Mouse (Mus musculus): ENCODE measurements around the gene Gm11214. TPM values are rescaled to one million over a fixed set of nuclear protein-coding genes. Genes with fewer than 3 reads are reported as not detected.

Gene Gm11214
- total and polyA plus RNA-seq, 3 experiments = 0.67 TPM; not detected in 2

GRCm38 (mm10) chr4:63692351-63692750 is 29.2 kb upstream of the Gm11214 start:
- dilution Hi-C loops (cut with MboI; ENCODE audit: extremely low pct_ligation_motif_present, extremely low pct_unique_long_range_greater_than_20kb, low sequenced_read_pairs) = no loop called here
- TF ChIP-seq RAD21 (IDR thresholded peaks at IDR 0.05; ENCODE audit: low read depth, low read length) = no peak
- no peak for TF ChIP-seq IRF4 (IDR thresholded peaks at IDR 0.05; ENCODE audit: low read depth, low read length)

GRCm38 (mm10) chr4:63687429-63687828 is 24.2 kb upstream of the Gm11214 start:
- no peaks in the 10 kb centered on the region for H3K27me3 ChIP-seq (replicated peaks)
- no peaks in the 10 kb centered on the region for H3K79me2 ChIP-seq (replicated peaks; ENCODE audit: control insufficient read depth, extremely low read depth, insufficient read depth, poor library complexity, severe bottlenecking)
- H3K27ac ChIP-seq (ENCODE audit: insufficient read depth, low read depth) = no peak overlapping the region
- H3K4me3 ChIP-seq (replicated peaks in 1 of 3; ENCODE audit: low read depth in 2 of 3, low read length in 2 of 3, poor library complexity in 1 of 3) = no peak overlapping the region
- H3K4me2 ChIP-seq (ENCODE audit: insufficient read depth, low read depth, poor library complexity, severe bottlenecking) = no peak overlapping the region
- TF ChIP-seq MAX (IDR thresholded peaks at IDR 0.05; ENCODE audit: low read length) (no peak), CHD2 (IDR thresholded peaks at IDR 0.05; ENCODE audit: low read length) (no peak), RCOR1 (conservative IDR thresholded peaks at IDR 0.05; ENCODE audit: low read depth, low read length) (no peak), MEF2A (IDR thresholded peaks at IDR 0.05; ENCODE audit: borderline replicate concordance, low read depth, low read length) (no peak), MYC (IDR thresholded peaks at IDR 0.05; ENCODE audit: low read depth, low read length) (no peak), USF2 (conservative IDR thresholded peaks at IDR 0.05; ENCODE audit: low read depth, low read length) (no peak), RAD21 (IDR thresholded peaks at IDR 0.05; ENCODE audit: low read depth, low read length) (no peak), KAT2A (IDR thresholded peaks at IDR 0.05; ENCODE audit: insufficient replicate concordance, low read length) (no peak), ZKSCAN1 (IDR thresholded peaks at IDR 0.05; ENCODE audit: borderline replicate concordance, low read depth, low read length) (no peak), CTCF (conservative IDR thresholded peaks at IDR 0.05 in 1 of 2, IDR thresholded peaks at IDR 0.05 in 1 of 2; ENCODE audit: low read depth in 2 of 2, low read length in 2 of 2) (no peak), IRF4 (IDR thresholded peaks at IDR 0.05; ENCODE audit: low read depth, low read length) (no peak), SIN3A (IDR thresholded peaks at IDR 0.05; ENCODE audit: low read length) (no peak), NRF1 (IDR thresholded peaks at IDR 0.05; ENCODE audit: low read depth, low read length) (no peak), ZC3H11A (IDR thresholded peaks at IDR 0.05; ENCODE audit: low read depth, low read length) (no peak), PAX5 (IDR thresholded peaks at IDR 0.05; ENCODE audit: low read length) (no peak), MAZ (IDR thresholded peaks at IDR 0.05; ENCODE audit: low read depth, low read length) (no peak)
- H3K9ac ChIP-seq (ENCODE audit: insufficient read depth, low read depth) = no peak overlapping the region
- in situ Hi-C loops (cut with MboI; ENCODE audit: low pct_ligation_motif_present, low pct_unique_long_range_greater_than_20kb, low sequenced_read_pairs) (loop anchor here (5.0 to 10.0 kb wide), 3 partner anchors 53 to 257 kb away; no protein-coding TSS in a partner anchor), dilution Hi-C loops (cut with MboI; ENCODE audit: extremely low pct_ligation_motif_present, extremely low pct_unique_long_range_greater_than_20kb, low sequenced_read_pairs) (no loop called here)
- no peaks in the 10 kb centered on the region for H3K36me3 ChIP-seq (replicated peaks in 1 of 2; ENCODE audit: control insufficient read depth in 1 of 2, insufficient read depth in 1 of 2, low read length in 1 of 2)
- no peak for DNase-seq (ENCODE audit: extremely low read depth)
- H3K9me3 ChIP-seq (replicated peaks; ENCODE audit: low read length) = no peaks in the 10 kb centered on the region
- peaks cover 0 to 13% of the 10 kb centered on the region in 2 experiments; a peak in 1 of 4 replicates for H3K4me1 ChIP-seq (ENCODE audit: control insufficient read depth in 1 of 2, insufficient read depth in 2 of 2)

More at GRCm38 (mm10) chr4:63692351-63692750, 29.2 kb upstream of the Gm11214 start:
- H3K9me3 ChIP-seq (replicated peaks; ENCODE audit: low read length) = no peaks in the 10 kb centered on the region
- in situ Hi-C loops (cut with MboI; ENCODE audit: low pct_ligation_motif_present, low pct_unique_long_range_greater_than_20kb, low sequenced_read_pairs) = no loop called here
- no peaks in the 10 kb centered on the region for H3K4me1 ChIP-seq (ENCODE audit: control insufficient read depth in 1 of 2, insufficient read depth in 2 of 2)
- DNase-seq (ENCODE audit: extremely low read depth) = no peak
- H3K4me2 ChIP-seq (ENCODE audit: insufficient read depth, low read depth, poor library complexity, severe bottlenecking) = no peak overlapping the region
- H3K27ac ChIP-seq (ENCODE audit: insufficient read depth, low read depth) = no peak overlapping the region
- no peaks in the 10 kb centered on the region for H3K36me3 ChIP-seq (replicated peaks in 1 of 2; ENCODE audit: control insufficient read depth in 1 of 2, insufficient read depth in 1 of 2, low read length in 1 of 2)
- no peaks in the 10 kb centered on the region for H3K27me3 ChIP-seq (replicated peaks)
- no peak overlapping the region for H3K9ac ChIP-seq (ENCODE audit: insufficient read depth, low read depth)
- H3K4me3 ChIP-seq (replicated peaks in 1 of 3; ENCODE audit: low read depth in 2 of 3, low read length in 2 of 3, poor library complexity in 1 of 3) = no peak overlapping the region
- no peaks in the 10 kb centered on the region for H3K79me2 ChIP-seq (replicated peaks; ENCODE audit: control insufficient read depth, extremely low read depth, insufficient read depth, poor library complexity, severe bottlenecking)
